Mouse (Mus musculus) G1E (cell line): ENCODE results near the gene Krt27. TPM values are rescaled to one million over a fixed set of nuclear protein-coding genes. Genes with fewer than 3 reads are reported as not detected.

ENCODE experiments used
- ATAC-seq: 2 replicates; pipeline ENCODE4 v1.8.0; 2016; ENCODE audit warnings: mild to moderate bottlenecking; ENCODE audit not compliant: insufficient number of reproducible peaks, poor library complexity, low FRiP score, severe bottlenecking; ENCODE audit errors: extremely low read depth
- DNase-seq: peaks from one replicate; pipeline ENCODE4 v3.0.0; 2012; ENCODE audit warnings: low spot score
- H3K27me3 ChIP-seq: 2 replicates; pipeline ENCODE4 v1.6.1; 2012; ENCODE audit warnings: mild to moderate bottlenecking, low read length, inconsistent platforms; ENCODE audit not compliant: insufficient read depth
- H3K36me3 ChIP-seq: replicated peaks from 2 replicates; pipeline ENCODE3; 2012; ENCODE audit warnings: mild to moderate bottlenecking, inconsistent platforms
- H3K4me1 ChIP-seq: 2 replicates; pipeline ENCODE4 v1.6.1; 2012; ENCODE audit warnings: low read depth, low read length, inconsistent platforms, mixed read lengths; ENCODE audit not compliant: insufficient read depth
- H3K4me3 ChIP-seq: 2 replicates; pipeline ENCODE4 v1.5.1; 2012; ENCODE audit warnings: low read depth, mild to moderate bottlenecking, inconsistent platforms, low read length, moderate library complexity, mixed read lengths
- H3K9me3 ChIP-seq: replicated peaks from 2 replicates; pipeline ENCODE4 v1.6.1; 2012; ENCODE audit warnings: inconsistent platforms
- CTCF ChIP-seq: IDR thresholded peaks from 2 replicates; pipeline ENCODE4 v1.5.1; 2012; ENCODE audit warnings: low read depth, low read length, inconsistent platforms, mixed read lengths
- GATA1 ChIP-seq: IDR thresholded peaks from 2 replicates; pipeline ENCODE4 v1.6.1; 2012; ENCODE audit warnings: borderline replicate concordance, low read length, inconsistent platforms, mixed read lengths
- GATA2 ChIP-seq: IDR thresholded peaks from 2 replicates; pipeline ENCODE4 v1.6.1; 2012; ENCODE audit warnings: low read depth, low read length, inconsistent platforms, borderline replicate concordance
- POLR2AphosphoS5 ChIP-seq: IDR thresholded peaks from 2 replicates; pipeline ENCODE4 v1.6.1; 2012; ENCODE audit warnings: low read depth, low read length, inconsistent platforms; ENCODE audit not compliant: insufficient replicate concordance
- TAL1 ChIP-seq: conservative IDR thresholded peaks from 2 replicates; pipeline ENCODE4 v1.6.1; 2012; ENCODE audit warnings: low read depth, low read length, inconsistent platforms, mixed read lengths
- polyA plus RNA-seq: library from polyadenylated mRNA; stranded (reverse); fragments of >175 nt; gene quantifications from 2 replicates; pipeline ENCODE4 v1.2.3, GENCODE M21; 2012
- total RNA-seq, 2 experiments: library from RNA; stranded (forward) in 1 of 2; stranded (reverse) in 1 of 2; fragments of 200-1000 nt in 1 of 2; fragments of >200 nt in 1 of 2; fragmentation: Nextera tagmentation in 1 of 2; gene quantifications; 2 replicates each; pipeline ENCODE4 v1.2.3; 2014 to 2017

Krt27 gene
- total and polyA plus RNA-seq, 3 experiments = not detected

GRCm38 (mm10) chr11:99339299-99339847 lies 11.5 kb downstream of the Krt27 start:
- ATAC-seq = no peak
- no peaks in the 10 kb centered on the region for H3K27me3 ChIP-seq

GRCm38 (mm10) chr11:99337866-99338265 lies 13.0 kb downstream of the Krt27 start, which contains the start of gene Krt26:
Krt26 (minus strand) TSS chr11:99337966.
- Histone ChIP-seq H3K4me1 (no peaks in the 10 kb centered on the region), H3K9me3 (no peaks in the 10 kb centered on the region), H3K4me3 (no peak within 1 kb of the TSS), H3K36me3 (no peaks in the 10 kb centered on the region), H3K27me3 (no peaks in the 10 kb centered on the region)
- ATAC-seq (no peak), DNase-seq (no peak)
- TF ChIP-seq CTCF = no peak
- no peak for TF ChIP-seq GATA2
- no peak for TF ChIP-seq POLR2AphosphoS5
- TF ChIP-seq GATA1 = no peak
- no peak for TF ChIP-seq TAL1

More at GRCm38 (mm10) chr11:99339299-99339847, 11.5 kb downstream of the Krt27 start:
- H3K4me1 ChIP-seq = no peaks in the 10 kb centered on the region
- no peaks in the 10 kb centered on the region for H3K36me3 ChIP-seq
- TF ChIP-seq TAL1 (no peak), CTCF (no peak), GATA1 (no peak), POLR2AphosphoS5 (no peak), GATA2 (no peak)
- no peak overlapping the region for H3K4me3 ChIP-seq
- H3K9me3 ChIP-seq = no peaks in the 10 kb centered on the region
- no peak for DNase-seq

- H3K36me3 ChIP-seq = no peaks in the 10 kb centered on the region
- no peaks in the 10 kb centered on the region for H3K4me1 ChIP-seq
- H3K9me3 ChIP-seq = no peaks in the 10 kb centered on the region
- H3K4me3 ChIP-seq = no peak overlapping the region
- no peaks in the 10 kb centered on the region for H3K27me3 ChIP-seq
- TF ChIP-seq GATA2 (no peak), POLR2AphosphoS5 (no peak), CTCF (no peak), TAL1 (no peak), GATA1 (no peak)
- DNase-seq (no peak), ATAC-seq (no peak)
Measured at GRCm38 (mm10) chr11:99333426-99333825, 17.5 kb downstream of the Krt27 start.

- ATAC-seq (no peak), DNase-seq (no peak)
- H3K36me3 ChIP-seq = no peaks in the 10 kb centered on the region
- H3K27me3 ChIP-seq = no peaks in the 10 kb centered on the region
- no peaks in the 10 kb centered on the region for H3K4me1 ChIP-seq
- no peaks in the 10 kb centered on the region for H3K9me3 ChIP-seq
- H3K4me3 ChIP-seq = no peak overlapping the region
- TF ChIP-seq GATA1 = no peak
- TF ChIP-seq GATA2 = no peak
- no peak for TF ChIP-seq POLR2AphosphoS5
Measured at GRCm38 (mm10) chr11:99329655-99330054, 21.2 kb downstream of the Krt27 start.

GRCm38 (mm10) chr11:99322851-99323250 lies 28.1 kb downstream of the Krt27 start, which contains the start of gene Krt25:
Krt25 (minus strand) TSS chr11:99322951.
- Histone ChIP-seq H3K4me1 (no peaks in the 10 kb centered on the region), H3K9me3 (no peaks in the 10 kb centered on the region), H3K36me3 (no peaks in the 10 kb centered on the region), H3K4me3 (no peak within 1 kb of the TSS), H3K27me3 (peaks cover 8% of the 10 kb centered on the region; the same call in 1 of the 2 replicates)
- DNase-seq (no peak), ATAC-seq (no peak)
- TF ChIP-seq GATA1 (no peak), TAL1 (no peak), GATA2 (no peak), POLR2AphosphoS5 (no peak), CTCF (no peak)

- no peak overlapping the region for H3K4me3 ChIP-seq
Measured at GRCm38 (mm10) chr11:99321094-99321493, 29.8 kb downstream of the Krt27 start.

GRCm38 (mm10) chr11:99319127-99319526 lies 31.8 kb downstream of the Krt27 start:
- TF ChIP-seq GATA2 (no peak), TAL1 (no peak), POLR2AphosphoS5 (no peak), CTCF (no peak), GATA1 (no peak)
- Histone ChIP-seq H3K27me3 (peaks cover 8% of the 10 kb centered on the region; the same call in 1 of the 2 replicates), H3K9me3 (no peaks in the 10 kb centered on the region), H3K36me3 (no peaks in the 10 kb centered on the region), H3K4me1 (no peaks in the 10 kb centered on the region), H3K4me3 (no peak overlapping the region)
- DNase-seq = no peak
- no peak for ATAC-seq

More at GRCm38 (mm10) chr11:99321094-99321493, 29.8 kb downstream of the Krt27 start:
- ATAC-seq (no peak), DNase-seq (no peak)
- no peaks in the 10 kb centered on the region for H3K4me1 ChIP-seq
- TF ChIP-seq GATA2 (no peak), CTCF (no peak), TAL1 (no peak), POLR2AphosphoS5 (no peak), GATA1 (no peak)
- H3K27me3 ChIP-seq = peaks cover 8% of the 10 kb centered on the region; the same call in 1 of the 2 replicates
- H3K36me3 ChIP-seq = no peaks in the 10 kb centered on the region
- H3K9me3 ChIP-seq = no peaks in the 10 kb centered on the region
